Mouse (Mus musculus): ENCODE measurements around the gene Lmod3.
A peak's percentile ranks its signal among the peaks of the same experiment; 100 is the strongest.

Gene Lmod3

DNA sequence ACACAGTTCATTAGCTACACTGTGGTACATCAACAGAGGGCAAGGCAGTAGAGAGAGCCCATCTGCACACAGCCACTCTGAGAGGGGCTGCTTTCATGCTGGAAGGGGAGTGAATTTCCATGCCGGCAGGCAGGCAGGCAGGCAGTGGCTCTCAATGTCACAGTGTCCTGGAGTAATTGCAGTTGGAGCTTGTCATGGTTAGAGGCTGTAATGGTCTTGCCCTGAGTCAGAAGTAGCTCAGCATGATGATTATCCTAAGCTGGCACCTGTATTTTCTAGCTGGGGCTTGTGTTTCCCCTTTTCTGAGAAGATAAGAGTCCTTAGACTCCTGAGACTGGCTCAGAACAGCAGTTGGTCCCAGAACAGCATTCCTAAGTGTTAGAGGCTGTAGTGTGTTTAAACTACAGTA lies 26.5 kb downstream of the Lmod3 start:
- no peak for DNase-seq (ENCODE audit: low spot score)

DNA sequence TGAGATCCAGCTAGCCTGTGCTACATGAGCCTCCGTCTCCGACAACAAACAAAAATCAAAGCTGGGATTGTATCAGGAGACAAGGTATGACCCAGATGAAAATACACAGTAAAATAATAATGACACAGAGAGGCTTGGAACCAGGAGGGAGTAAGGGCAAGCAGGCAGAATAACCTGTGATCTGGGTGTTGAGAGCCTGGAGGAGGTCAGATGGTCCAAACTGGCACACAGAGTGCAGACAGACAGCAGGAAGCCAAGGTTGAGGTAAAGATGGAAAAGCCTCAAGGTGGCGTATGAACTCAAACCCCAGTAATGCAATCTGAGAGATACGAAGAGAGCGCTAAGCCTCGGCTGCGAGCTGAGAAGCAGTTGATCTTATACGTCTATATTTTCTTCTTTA lies 28.1 kb downstream of the Lmod3 start:
- no peak for DNase-seq (ENCODE audit: low spot score)

DNA sequence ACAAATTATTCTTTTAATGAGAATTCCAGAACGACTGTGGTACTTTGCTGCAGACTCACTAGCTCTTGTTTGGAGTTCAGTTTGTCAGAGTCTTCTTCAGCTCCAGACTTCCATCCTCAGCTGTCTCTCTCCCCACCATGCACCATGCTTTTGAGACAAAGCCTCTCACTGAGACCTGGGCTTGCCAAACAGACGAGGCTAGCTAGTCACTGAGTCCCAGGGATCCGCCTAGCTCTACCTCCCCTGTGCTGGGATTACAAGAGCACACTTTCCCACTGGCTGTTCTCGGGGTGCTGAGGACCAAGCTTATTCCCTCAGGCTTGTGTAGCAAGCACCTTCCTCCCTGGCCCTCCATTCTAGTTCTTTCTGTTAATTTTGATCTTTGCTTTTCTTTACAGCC lies 29.0 kb downstream of the Lmod3 start:
- no peak for DNase-seq (ENCODE audit: low spot score)

DNA sequence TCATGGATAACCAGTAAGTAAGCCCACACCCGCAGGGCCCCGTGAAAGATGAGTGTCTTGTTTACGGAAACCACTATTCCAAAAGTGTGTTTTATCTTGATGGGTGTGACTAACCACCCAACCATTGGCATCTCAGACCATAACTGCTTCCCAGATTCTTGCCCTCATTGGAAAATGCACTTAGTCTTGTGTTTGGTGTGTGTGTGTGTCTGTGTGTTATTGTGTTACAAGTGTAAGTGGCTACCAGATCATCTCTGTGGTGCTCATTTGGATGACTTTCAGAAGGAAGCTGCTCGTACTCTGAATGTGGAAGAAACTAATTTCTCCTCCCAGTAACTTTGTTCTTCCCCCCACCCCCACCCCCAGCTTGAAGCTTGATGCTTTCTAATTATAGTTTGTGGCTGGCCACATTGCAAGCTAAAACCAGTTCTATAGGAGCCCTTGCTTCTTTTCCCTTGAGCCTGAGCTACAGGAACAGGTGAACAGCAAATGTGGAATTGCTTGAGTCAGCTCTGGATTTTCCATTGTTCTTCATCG lies 29.6 kb downstream of the Lmod3 start:
- DNase-seq (ENCODE audit: low spot score) = no peak

DNA sequence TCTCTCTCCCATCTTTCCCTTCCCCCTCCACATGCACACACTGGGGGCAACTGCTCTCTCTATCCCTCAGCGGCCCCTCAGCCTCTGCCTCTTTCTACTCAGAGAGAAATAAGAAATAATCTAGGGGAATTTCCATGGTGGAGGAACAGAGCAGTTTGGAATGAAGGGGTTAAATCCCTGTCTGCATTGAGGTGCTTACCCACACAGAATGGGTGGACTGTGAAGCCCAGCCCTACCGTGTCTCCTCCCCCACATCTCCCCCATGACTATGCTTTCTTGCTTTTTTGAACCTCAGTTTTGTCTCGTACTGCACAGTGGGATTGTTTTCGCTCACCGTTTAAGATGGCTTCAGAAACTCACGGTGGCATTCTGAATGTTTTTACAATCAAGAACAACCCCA lies 30.2 kb downstream of the Lmod3 start:
- DNase-seq (ENCODE audit: low spot score) = no peak

DNA sequence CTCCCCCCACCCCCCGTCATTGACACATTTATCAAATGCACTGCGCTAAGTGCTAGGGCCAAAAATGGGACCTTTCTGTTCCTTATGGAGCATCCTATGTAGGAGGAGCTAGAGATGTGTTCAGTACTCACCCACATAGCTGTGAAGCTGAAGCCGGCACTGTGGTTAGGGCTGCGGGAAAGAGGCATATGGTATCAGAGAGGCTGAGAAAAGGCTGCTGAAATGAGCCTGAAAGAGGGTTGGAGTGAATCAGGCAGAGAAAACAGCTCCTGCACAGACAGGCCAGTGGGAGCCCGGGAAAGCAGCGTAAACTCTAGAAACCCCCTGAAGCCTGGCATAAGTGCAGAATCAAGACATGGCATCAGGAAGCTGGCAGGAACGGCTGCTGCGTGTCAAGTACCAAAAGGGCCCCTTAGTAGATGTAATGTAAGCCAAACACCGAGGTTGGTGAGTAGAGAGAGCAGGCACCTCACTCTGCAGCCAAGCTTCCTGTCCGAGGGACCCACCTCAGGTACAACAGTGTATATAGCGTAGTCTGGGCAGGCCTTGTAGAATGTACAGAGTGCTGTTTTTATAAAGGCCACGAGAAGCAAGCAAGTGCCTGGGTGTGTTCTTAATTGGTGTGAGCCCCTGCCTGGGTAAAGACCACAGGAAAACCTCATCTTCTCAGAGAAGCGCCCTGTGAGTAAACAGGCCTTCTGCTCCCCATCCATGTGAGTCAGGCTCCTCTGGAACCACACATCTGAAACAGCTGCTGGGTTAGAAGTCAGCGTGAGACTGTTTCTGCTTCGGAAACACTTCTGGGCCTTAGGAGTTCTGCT lies 31.1 kb downstream of the Lmod3 start:
- no peak for DNase-seq (ENCODE audit: low spot score)

DNA sequence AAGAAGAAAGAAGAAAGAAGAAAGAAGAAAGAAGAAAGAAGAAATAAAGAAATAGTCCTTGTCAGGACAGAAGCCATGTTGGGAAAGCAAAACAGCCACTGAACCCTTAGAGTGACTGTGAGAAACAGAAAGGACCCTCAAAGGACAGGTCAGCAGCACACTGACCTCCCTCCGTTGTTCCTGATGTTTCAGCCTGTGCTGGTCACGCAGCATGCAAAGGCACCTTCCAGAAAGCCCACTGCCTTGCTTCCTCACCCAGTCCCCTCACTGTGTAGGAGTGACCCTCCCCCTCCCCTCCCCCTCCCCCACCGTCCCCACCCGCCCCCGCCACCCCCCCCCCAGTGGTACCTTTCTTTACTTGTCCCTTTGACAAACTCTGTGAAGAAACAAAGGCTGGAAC lies 31.9 kb downstream of the Lmod3 start:
- no peak for DNase-seq (ENCODE audit: low spot score)

DNA sequence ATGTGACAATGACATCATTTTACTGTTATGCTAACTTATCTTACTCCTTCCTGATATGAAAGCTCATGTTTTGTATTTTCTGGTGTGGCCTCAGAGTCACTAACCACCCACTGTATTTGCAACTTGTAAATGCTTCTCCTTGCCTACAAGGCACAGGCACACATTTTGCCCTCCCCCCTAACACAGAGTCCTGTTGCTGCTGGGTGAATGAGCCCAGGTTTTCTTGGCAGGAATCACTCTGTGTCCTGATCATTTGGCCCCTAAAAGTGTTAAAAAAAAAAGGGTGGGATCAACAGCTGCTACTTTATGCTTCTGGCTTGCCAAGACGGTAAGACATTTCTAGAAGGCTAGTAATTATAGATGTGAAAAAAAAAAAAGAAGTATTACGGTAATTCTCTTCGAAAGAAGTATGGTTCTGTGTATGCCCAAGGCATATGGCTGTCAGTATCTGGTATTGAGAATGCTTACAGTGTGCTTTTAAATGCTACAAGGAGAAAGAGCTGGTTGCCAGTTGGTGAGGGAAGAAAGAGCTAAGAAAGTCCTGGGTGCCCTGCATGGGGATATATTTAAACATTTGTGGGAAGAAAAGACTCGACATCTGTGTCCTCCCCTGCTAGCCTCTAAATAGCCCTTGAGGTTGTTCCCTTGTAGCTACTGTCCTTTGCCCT lies 36.3 kb downstream of the Lmod3 start:
- DNase-seq (ENCODE audit: low spot score) = no peak

DNA sequence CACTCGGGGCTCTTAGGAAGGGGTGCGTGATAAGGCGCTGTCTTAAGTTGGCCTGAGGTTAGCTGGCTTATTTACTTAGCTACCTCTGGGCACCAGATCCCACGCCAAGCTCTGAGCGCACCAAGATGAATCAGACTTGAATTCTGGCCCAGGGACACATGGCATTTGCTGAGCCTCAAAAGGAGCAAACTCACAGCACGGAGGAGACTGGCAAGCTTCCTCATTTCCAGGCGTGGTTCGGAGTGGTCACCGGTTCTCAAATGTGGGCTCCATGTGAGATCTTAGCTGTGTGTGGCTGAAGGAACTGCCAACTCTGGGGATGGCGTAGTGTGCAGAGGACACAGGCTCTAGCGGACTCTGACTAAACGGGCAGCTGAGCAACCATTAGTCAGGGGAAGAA lies 40.6 kb downstream of the Lmod3 start:
- DNase-seq (ENCODE audit: low spot score) = no peak

DNA sequence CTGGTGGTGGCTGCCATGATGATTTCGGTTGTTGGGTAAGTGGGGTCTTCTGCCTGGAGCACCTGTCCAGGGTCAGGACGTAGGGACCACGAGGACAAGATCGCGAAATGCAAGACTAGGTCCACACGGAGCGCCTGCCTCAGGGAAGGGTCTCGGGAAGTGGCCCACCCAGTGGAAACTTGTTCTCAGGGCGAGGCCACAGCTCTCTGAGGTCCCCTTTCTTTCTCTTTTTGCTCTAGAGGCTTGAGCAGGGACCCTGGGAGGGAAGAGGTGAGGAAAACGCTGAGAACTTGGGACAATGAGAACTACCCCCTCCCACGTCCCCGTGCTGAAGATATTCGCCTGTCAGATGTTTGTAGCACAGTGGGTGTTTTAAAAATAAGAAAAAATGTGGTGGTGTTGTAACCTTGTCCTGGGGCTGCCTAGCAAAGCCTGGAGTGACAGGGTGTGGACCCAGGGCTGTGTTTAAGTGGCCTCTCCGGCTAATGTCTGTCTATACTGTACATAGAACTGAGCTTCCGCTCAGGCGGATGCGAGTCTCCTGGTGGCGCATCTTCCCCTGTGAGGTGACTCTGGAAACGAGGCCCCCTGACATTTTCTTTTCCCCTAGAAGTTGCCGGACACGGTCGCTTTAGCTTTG lies 41.5 kb downstream of the Lmod3 start:
- DNase-seq (ENCODE audit: low spot score) = no peak

DNA sequence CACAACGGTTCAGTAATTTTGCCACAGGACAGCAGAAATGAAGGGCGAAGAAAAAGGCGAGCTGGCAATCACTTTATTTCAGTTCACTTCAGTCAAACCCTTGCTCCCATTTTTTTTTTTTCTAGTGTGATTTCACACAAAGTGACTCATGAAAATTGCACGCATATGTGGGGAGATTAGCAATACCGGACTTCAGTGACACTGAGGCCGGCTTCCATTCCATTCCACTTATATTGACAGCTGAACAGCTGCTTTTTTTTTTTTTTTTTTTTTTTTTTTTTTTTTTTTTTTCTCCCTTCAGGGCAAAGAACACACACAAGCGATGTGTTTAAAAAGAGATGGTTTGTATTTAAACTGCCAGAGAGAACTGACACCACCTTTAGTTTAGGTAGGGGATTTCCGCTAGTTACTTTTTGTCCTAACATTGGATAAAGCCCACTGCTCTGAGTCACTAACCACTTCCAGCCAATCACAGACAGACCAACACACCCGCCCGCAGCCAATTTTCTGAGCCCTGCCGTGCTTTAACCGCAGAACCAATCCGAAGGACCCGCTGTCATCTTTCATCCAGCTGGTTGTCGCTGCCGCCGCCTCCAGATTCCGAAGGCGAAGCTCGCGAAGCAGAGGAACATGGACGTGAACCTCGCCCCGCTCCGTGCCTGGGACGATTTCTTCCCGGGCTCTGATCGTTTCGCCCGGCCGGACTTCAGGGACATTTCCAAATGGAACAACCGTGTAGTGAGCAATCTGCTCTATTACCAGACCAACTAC lies 42.2 kb downstream of the Lmod3 start, which contains the start of gene Arl6ip5:
Gene Arl6ip5, plus strand, starts transcription at position 499 of the 771 bp plus-strand sequence.
- DNase-seq (ENCODE audit: low spot score) = peak; percentile 79

DNA sequence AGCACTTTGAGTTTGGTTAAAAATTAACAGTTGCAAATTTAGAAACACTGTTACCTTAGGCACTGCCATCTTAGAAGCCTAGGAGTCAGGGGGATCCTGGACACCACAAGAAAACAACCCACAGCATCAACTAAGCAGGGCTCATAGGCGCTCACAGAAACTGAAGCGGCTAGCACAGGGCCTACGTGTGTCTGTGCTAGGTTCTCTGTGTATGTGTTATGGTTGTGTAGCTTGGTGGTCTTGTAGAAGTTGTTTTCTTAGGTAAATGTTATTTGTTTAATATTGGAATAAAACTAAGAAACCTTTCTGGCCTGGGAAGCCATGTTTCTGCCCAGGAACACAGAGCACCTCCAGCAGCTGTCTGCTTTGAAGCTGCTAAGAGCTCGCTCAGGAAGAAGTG lies 42.8 kb downstream of the Lmod3 start:
- no peak for DNase-seq (ENCODE audit: low spot score)

DNA sequence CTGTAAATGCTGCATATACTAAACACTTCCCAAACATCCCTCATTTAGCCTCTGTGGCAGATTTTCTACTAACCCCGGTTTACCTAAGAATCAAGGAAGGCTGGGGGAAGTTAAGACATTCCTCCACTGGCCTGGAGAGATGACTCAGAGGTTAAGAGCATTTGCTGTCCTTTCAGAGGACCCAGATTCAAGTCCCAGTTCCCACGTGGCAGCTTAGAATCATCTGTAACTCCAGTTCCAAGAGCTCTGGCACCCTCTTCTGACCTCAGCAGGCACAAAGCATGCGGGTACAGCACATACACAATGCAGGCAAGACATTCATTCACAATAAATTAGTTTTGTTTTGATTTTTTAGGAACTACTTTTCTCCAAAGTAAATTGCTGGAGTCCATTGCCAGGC lies 43.4 kb downstream of the Lmod3 start:
- DNase-seq (ENCODE audit: low spot score) = no peak

DNA sequence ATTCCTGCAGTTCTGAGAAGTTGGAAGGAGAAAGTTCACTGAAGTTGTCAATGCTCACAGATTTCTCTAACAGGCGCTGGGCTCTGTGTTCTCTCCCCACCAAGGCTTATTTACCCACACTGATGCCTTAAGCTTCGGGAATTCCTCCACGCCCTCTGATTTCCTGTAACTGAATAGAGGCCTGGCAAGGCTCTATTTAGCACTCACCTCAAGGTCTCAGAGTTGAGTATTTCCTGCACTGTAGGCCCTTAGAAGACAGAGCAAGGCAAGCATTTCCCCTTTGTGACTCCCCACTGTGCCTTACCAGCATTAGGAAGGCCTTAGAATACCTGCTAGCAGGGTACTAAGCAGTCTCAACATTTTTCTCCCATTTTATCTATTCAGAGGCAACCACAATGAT lies 44.2 kb downstream of the Lmod3 start:
- no peak for DNase-seq (ENCODE audit: low spot score)

DNA sequence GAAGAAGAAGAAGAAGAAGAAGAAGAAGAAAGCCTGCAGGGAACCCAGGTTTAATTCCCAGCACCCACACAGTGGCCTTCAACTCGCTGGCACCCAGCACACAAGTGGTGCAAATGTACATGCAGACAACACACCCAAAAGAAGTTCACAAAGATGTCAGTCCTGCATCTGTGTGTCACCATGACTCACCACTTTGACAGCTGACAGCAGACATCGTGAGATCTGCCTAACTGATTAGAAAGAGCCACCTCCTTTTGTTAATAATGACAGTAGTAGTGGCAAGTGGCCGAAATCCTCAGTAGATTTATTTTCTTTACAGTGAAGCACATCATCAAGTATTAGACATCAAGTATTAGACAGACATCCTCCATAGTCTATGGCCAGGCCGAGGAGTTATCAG lies 45.5 kb downstream of the Lmod3 start:
- DNase-seq (ENCODE audit: low spot score) = no peak

DNA sequence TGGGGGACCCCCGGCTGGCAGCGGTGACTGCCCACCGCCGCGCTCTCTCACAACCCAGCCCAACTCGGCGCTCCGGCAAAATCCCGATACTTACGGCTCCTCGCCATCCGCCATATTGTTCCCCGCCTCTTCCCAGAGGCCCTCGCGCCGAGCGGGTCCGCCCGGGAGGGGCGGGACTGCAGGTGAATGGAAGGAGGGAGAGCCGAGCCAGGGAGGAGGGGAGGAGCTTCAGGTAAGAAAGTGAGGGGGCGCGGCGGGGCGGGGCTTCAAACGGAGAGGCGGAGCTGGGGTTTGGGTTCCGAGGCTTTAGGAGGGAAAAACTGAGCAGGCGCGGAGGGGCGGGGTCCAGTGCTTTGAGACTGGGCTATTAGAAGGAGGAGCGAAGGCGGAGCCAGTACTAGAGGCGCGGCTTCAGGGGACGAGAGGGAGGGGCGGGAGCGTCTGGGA lies 47.1 kb downstream of the Lmod3 start, which contains the start of gene Uba3:
Gene Uba3, minus strand, starts transcription at position 209 of the 447 bp plus-strand sequence.
- DNase-seq (ENCODE audit: low spot score) = peak; percentile 98

DNA sequence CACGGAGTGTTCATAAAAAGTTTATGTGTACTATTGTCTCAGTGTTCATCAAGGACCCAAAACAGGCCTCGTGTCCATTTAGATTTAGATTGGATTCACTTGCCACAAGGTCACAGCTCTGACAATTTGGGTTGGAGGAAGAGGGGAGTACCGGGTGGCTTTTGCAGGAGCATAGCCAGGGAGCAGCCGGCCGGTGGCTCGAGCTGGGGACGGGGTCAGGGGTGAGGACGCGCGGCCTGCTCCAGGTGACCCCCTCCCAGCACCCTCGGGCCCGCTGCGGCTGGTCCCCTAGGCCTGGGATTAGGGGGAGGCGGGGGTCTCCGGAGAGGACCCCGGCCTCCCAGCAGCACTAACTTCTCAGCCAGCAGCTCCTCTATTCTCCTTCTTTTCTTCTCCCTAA lies 47.6 kb downstream of the Lmod3 start:
- DNase-seq (ENCODE audit: low spot score) = no peak

DNA sequence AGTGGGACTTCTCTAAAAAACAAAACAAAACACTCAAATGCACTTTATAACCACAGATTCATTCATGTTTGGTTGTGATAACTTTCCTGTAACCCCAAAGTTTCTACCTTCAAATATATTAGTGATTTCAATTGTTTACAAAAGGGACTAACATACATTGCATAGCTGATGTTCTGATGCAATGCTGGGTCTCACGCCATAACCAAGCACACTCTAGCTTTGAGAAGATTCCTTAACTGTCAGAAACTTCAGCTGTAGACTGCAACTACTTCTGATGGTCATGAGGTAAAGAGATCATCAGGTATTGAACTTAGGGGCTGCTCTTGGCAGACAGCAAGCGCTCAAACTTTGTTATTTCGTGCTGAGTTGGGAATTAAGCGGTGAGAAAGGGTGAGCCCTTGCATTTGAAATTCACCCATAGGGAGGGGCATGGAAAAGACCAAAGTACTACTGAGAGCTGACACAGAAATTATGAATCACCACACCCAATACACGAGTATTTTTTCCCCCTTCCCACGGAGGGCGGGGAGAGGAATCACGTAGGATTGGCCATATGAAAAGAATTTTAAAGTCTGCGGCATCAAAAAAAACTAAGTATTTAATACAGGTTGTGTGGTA lies 48.2 kb downstream of the Lmod3 start:
- DNase-seq (ENCODE audit: low spot score) = no peak

DNA sequence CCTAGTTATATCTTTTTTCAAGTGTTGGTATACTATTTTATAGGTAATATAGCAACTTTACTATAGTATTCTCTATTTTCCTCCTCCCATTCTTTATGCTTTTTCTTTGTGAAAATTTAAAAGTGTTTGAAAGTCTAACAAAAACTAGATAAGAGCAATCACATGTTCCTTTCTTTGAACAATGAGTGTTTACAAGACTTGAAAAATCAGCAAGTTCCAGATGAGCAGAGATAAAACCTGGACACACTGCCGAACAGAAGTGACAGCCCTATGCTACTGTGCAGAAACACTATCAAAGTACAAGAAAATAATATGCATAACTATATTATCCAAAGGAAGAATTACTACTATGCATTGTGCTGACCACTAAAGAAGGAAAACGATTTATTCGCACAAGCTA lies 50.1 kb downstream of the Lmod3 start:
- DNase-seq (ENCODE audit: low spot score) = no peak

DNA sequence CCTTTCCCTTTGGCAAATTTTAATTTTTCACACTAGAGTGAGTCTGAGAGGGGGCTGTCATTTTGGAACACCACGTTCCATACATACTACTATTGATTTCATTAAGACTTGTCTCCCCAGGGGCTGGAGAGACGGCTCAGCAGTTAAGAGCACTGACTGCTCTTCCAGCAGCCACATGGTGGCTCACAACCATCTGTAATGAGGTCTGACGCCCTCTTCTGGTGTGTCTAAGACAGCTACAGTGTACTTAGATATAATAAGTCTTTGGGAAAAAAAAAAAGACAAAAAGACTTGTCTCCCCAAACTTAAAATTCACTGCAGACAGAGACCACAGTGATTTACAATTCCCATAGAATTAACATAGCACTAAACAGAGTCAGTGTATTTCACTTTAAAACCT lies 52.1 kb downstream of the Lmod3 start:
- no peak for DNase-seq (ENCODE audit: low spot score)
